Mouse (Mus musculus) granulocyte monocyte progenitor cell, adult 5-6 weeks (primary cell): ENCODE results near the gene Aldh4a1. TPM values are rescaled to one million over a fixed set of nuclear protein-coding genes. Genes with fewer than 3 reads are reported as not detected.

Source experiments
- ATAC-seq: replicated peaks from 2 replicates; pipeline ENCODE4 v1.8.0; 2016; ENCODE audit warnings: mild to moderate bottlenecking, moderate TSS enrichment, inconsistent platforms; ENCODE audit not compliant: poor library complexity, severe bottlenecking
- total RNA-seq, 2 experiments: library from RNA; stranded (forward) in 1 of 2; stranded (reverse) in 1 of 2; fragments of 200-712, 200-1000 nt in 1 of 2; fragments of >200 nt in 1 of 2; fragmentation: Nextera tagmentation in 1 of 2; gene quantifications; 2 replicates each; pipeline ENCODE4 v1.2.3; 2014 to 2017

Aldh4a1 gene
- total RNA-seq, 2 experiments from 2014 or later = 20.1 to 30.9 TPM

DNA sequence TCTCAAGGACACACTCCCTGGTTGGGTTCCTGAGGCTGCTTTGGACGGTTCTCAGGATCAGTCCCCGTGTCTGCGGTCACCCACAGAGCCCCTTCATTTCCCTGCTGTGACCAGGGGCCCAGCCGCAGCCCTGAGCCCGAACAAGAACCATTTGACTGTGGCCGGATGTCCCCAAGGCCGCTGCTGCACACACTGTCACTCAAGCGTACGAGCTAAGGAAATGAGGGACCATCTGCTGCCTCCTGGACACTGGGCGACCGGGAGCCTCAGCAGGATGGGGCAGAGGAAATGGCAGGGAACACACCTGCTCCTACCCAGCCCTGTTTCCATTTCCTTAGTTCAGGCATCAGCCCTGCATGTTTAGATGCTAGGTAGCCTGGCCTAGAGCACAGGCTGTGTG, 28.2 kb downstream of the Aldh4a1 start:
- ATAC-seq = peak; percentile 51; the same call in 1 of the 2 replicates

GRCm38 (mm10) chr4:139653238-139653637, 30.6 kb downstream of the Aldh4a1 start, which contains the start of gene Tas1r2:
Gene Tas1r2 (plus strand): TSS chr4:139653538.
- ATAC-seq = no peak

- no peak for ATAC-seq
Observed at GRCm38 (mm10) chr4:139661897-139662296, 39.2 kb downstream of the Aldh4a1 start.

- no peak for ATAC-seq
Observed at GRCm38 (mm10) chr4:139667632-139668031, 45.0 kb downstream of the Aldh4a1 start.

- ATAC-seq = peak; percentile 94
Observed at GRCm38 (mm10) chr4:139669847-139670246, 47.2 kb downstream of the Aldh4a1 start.

- ATAC-seq = no peak
Observed at GRCm38 (mm10) chr4:139675696-139676095, 53.0 kb downstream of the Aldh4a1 start.

GRCm38 (mm10) chr4:139683728-139684638, 61.3 kb downstream of the Aldh4a1 start:
- ATAC-seq = no peak

DNA sequence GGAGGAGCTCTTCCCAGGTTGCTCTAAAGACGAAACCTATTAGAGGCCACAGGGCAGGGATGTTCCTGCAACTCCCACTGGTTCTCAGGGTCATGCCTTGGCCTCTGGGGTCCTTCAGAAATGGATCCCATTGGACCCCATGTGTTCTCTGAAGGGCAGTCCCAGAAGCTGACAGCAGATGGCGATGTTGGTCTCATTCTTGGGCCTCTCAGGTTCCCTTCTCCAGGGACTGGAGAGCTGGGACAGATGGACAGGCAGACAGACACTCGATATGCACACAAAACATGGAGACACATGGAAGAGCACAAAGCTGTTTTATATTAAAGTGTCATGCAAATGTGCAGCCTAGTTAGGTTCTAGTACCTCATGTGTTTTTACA, 62.0 kb downstream of the Aldh4a1 start:
- peak; percentile 67 for ATAC-seq

DNA sequence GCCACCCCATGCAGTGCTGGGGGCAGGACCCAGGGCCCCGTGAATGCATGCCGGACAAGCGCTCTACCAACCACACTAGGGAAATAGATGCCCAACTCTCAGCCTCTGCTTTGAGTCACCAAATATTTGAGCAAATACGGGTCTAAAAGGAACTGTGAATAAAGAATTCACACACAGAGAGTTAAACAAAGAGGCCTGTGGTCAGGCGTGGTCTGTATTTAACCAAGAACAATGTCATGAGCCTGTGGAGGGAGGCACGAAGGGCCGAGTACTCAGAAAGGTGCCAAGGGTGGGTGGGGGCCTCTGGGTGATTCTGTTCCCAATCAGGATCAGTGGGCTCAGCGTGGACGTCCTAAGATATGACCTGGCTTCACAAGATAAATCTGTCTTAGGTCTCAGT, 65.4 kb downstream of the Aldh4a1 start:
- no peak for ATAC-seq

DNA sequence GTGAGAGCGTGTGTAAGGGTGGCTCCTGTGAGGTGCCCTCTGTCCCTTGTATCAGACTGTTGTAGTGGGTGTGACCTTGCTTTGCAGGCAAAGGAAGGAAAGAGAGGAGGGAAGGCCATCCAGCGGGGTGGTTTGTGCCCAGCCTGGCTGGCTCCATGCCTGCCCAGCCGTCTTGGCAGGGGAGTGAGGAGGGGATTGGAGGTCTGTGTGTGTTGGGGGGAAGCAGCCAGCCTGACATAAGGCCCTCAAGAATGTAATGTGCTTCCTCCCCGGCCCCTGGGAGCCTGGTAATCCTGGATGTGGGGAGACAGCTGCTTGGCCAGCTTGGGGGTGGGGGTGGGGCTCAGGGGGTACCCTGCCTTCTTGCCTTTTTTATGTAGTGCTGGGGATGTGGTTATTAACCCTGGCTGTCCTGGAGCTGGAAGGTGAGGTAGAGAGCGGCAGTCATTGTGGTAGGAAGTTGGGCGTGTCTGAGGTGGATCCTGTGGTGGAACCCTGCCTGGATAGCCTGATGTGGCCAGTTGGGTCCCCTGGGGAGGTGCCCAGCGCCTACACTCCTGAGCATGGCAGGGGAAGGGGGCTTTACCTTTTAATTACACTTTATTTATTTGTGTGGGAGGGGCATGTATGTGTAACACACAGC, 67.1 kb downstream of the Aldh4a1 start:
- ATAC-seq = no peak

GRCm38 (mm10) chr4:139693315-139693714, 70.6 kb downstream of the Aldh4a1 start:
- no peak for ATAC-seq

GRCm38 (mm10) chr4:139697755-139698154, 75.1 kb downstream of the Aldh4a1 start:
- ATAC-seq = no peak

- ATAC-seq = no peak
Observed at GRCm38 (mm10) chr4:139698602-139699001, 75.9 kb downstream of the Aldh4a1 start.

Other genes starting within 250 kb of the Aldh4a1 start
- 0.92 and 2.4 TPM in 2 replicates for gene Iffo2, start 92.3 kb upstream of the Aldh4a1 start, total RNA-seq (2014; fragmentation: Nextera tagmentation)
- gene Iffo2, start 92.3 kb upstream of the Aldh4a1 start, total RNA-seq (2017) = 0.26 and 1.2 TPM in 2 replicates
- not detected in 2 replicates for gene Gm21969, start 19.7 kb upstream of the Aldh4a1 start, total RNA-seq (2014; fragmentation: Nextera tagmentation)
- not detected in 2 replicates for gene Gm21969, start 19.7 kb upstream of the Aldh4a1 start, total RNA-seq (2017)
- gene Tas1r2, start 30.7 kb downstream of the Aldh4a1 start, total RNA-seq (2014; fragmentation: Nextera tagmentation) = not detected in 2 replicates
- gene Tas1r2, start 30.7 kb downstream of the Aldh4a1 start, total RNA-seq (2017) = not detected in 2 replicates
- gene Pax7, start 210.7 kb downstream of the Aldh4a1 start, total RNA-seq (2014; fragmentation: Nextera tagmentation) = not detected in 2 replicates
- not detected in 2 replicates for gene Pax7, start 210.7 kb downstream of the Aldh4a1 start, total RNA-seq (2017)